Mouse (Mus musculus) thymus, adult 2 months (tissue): ENCODE results near the gene Rnf123. TPM values are rescaled to one million over a fixed set of nuclear protein-coding genes. Genes with fewer than 3 reads are reported as not detected.
A peak's percentile ranks its signal among the peaks of the same experiment; 100 is the strongest.

ENCODE experiments used
- DNase-seq: peaks from one replicate; pipeline ENCODE4 v3.0.0; 2021
- H3K27ac ChIP-seq: fragments of 200-500 bp; 2 replicates; pipeline ENCODE4 v1.5.1; 2012; ENCODE audit warnings: low read length, control low read depth; ENCODE audit not compliant: control insufficient read depth, insufficient read depth
- H3K27me3 ChIP-seq: fragments of 200-500 bp; 2 replicates; pipeline ENCODE4 v1.6.1; 2012; ENCODE audit warnings: mild to moderate bottlenecking, low read length, moderate library complexity, mixed read lengths; ENCODE audit not compliant: control insufficient read depth, insufficient read depth
- H3K36me3 ChIP-seq: fragments of 200-500 bp; 2 replicates; pipeline ENCODE4 v1.6.1; 2012; ENCODE audit warnings: mild to moderate bottlenecking, low read length, moderate library complexity; ENCODE audit not compliant: control insufficient read depth, insufficient read depth
- H3K4me1 ChIP-seq: fragments of 200-500 bp; replicated peaks from 2 replicates; pipeline ENCODE4 v1.6.1; 2012; ENCODE audit warnings: low read length; ENCODE audit not compliant: control insufficient read depth, insufficient read depth
- H3K4me3 ChIP-seq: fragments of 200-500 bp; 2 replicates; pipeline ENCODE4 v1.5.1; 2012; ENCODE audit warnings: mild to moderate bottlenecking, low read length, control low read depth, moderate library complexity; ENCODE audit not compliant: control insufficient read depth, insufficient read depth
- CTCF ChIP-seq: fragments of 200-500 bp; IDR thresholded peaks from 2 replicates; pipeline ENCODE4 v1.5.1; 2012; ENCODE audit warnings: mild to moderate bottlenecking, control low read depth, low read length, moderate library complexity, borderline replicate concordance; ENCODE audit not compliant: control insufficient read depth, poor library complexity, insufficient read depth; ENCODE audit errors: extremely low read depth
- POLR2A ChIP-seq: fragments of 200-500 bp; IDR thresholded peaks from 2 replicates; pipeline ENCODE4 v1.6.1; 2012; ENCODE audit warnings: mild to moderate bottlenecking, low read length, control low read depth, moderate library complexity; ENCODE audit not compliant: control insufficient read depth, poor library complexity, insufficient read depth; ENCODE audit errors: extremely low read depth
- WGBS: fragments of 180-500 bp; shearing (Covaris S2); methylation state at CpG from one replicate; pipeline ENCODE4 v1.1.7; 2018; 5-methylcytosine and 5-hydroxymethylcytosine counted together
- polyA plus RNA-seq: library from polyadenylated mRNA; depleted of rRNA; stranded (reverse); fragments of >200 nt; gene quantifications from 2 replicates; pipeline ENCODE4 v1.2.3, GENCODE M21; 2012; rRNA removed

The Rnf123 gene
- polyA plus RNA-seq, 1 experiment, result 246 TPM

GRCm38 (mm10) chr9:108002778-108003530, 80.2 kb downstream of the Rnf123 start:
- peaks cover 6% of the 10 kb centered on the region for H3K4me1 ChIP-seq
- DNase-seq, result no peak
- TF ChIP-seq POLR2A, result peak; percentile 14; the same call in 1 of the 2 replicates
- no peak for TF ChIP-seq CTCF
- H3K27ac ChIP-seq, result peak overlapping the region; percentile 70
- H3K36me3 ChIP-seq, result no peaks in the 10 kb centered on the region
- H3K4me3 ChIP-seq, result peak overlapping the region; percentile 92
- H3K27me3 ChIP-seq, result no peaks in the 10 kb centered on the region
- WGBS, result under 1% methylated on average over 50 of the region's 50 CpGs

GRCm38 (mm10) chr9:108001922-108002770, 81.0 kb downstream of the Rnf123 start, which contains the start of gene Ip6k1:
Ip6k1 (plus strand) TSS chr9:108002501.
- peak; percentile 77 for TF ChIP-seq POLR2A
- no peak for TF ChIP-seq CTCF
- DNase-seq, result peak; percentile 100
- peak within 1 kb of the TSS; percentile 73 for H3K27ac ChIP-seq
- H3K4me3 ChIP-seq, result peak within 1 kb of the TSS; percentile 92
- no peaks in the 10 kb centered on the region for H3K36me3 ChIP-seq
- peaks cover 6% of the 10 kb centered on the region for H3K4me1 ChIP-seq
- H3K27me3 ChIP-seq, result no peaks in the 10 kb centered on the region
- under 1% methylated on average over 51 of the region's 51 CpGs for WGBS

Other genes with a start within 250 kb of the Rnf123 start
- gene Rbm6, start 210.1 kb downstream of the Rnf123 start, polyA plus RNA-seq, result 29.0 and 32.1 TPM in 2 replicates
- gene Mon1a, start 195.2 kb downstream of the Rnf123 start, polyA plus RNA-seq, result 57.0 and 62.7 TPM in 2 replicates
- 8.5 and 13.0 TPM in 2 replicates for gene Mst1r, start 176.5 kb downstream of the Rnf123 start, polyA plus RNA-seq
- gene Actl11, start 154.9 kb downstream of the Rnf123 start, polyA plus RNA-seq, result 0.11 TPM in 1 of 2 replicates, not detected in the other
- gene Camkv, start 147.7 kb downstream of the Rnf123 start, polyA plus RNA-seq, result 18.7 and 21.0 TPM in 2 replicates
- 9.2 and 15.7 TPM in 2 replicates for gene Traip, start 133.2 kb downstream of the Rnf123 start, polyA plus RNA-seq
- gene Uba7, start 107.8 kb downstream of the Rnf123 start, polyA plus RNA-seq, result 208 and 267 TPM in 2 replicates
- gene Gm20661, start 100.3 kb downstream of the Rnf123 start, polyA plus RNA-seq, result 0.58 and 0.93 TPM in 2 replicates
- 10.5 and 14.8 TPM in 2 replicates for gene Inka1, start 97.5 kb downstream of the Rnf123 start, polyA plus RNA-seq
- gene Cdhr4, start 90.8 kb downstream of the Rnf123 start, polyA plus RNA-seq, result 5.1 and 7.3 TPM in 2 replicates
- gene Gm20662, start 87.0 kb downstream of the Rnf123 start, polyA plus RNA-seq, result 0.60 and 3.2 TPM in 2 replicates
- gene Ip6k1, start 80.8 kb downstream of the Rnf123 start, polyA plus RNA-seq, result 197 and 254 TPM in 2 replicates
- 18.0 and 20.9 TPM in 2 replicates for gene Gmppb, start 34.1 kb downstream of the Rnf123 start, polyA plus RNA-seq
- 4.5 and 4.8 TPM in 2 replicates for gene Amigo3, start 30.2 kb downstream of the Rnf123 start, polyA plus RNA-seq
- 3.3 and 3.5 TPM in 2 replicates for gene Mst1, start 2.9 kb downstream of the Rnf123 start, polyA plus RNA-seq
- 131 and 163 TPM in 2 replicates for gene Apeh, start 11.3 kb upstream of the Rnf123 start, polyA plus RNA-seq
- gene Bsn, start 107.0 kb upstream of the Rnf123 start, polyA plus RNA-seq, result 2.6 and 4.3 TPM in 2 replicates
- gene Dag1, start 180.6 kb upstream of the Rnf123 start, polyA plus RNA-seq, result 25.4 and 27.0 TPM in 2 replicates
- 9.0 and 9.2 TPM in 2 replicates for gene Nicn1, start 207.1 kb upstream of the Rnf123 start, polyA plus RNA-seq
- 3.2 and 4.4 TPM in 2 replicates for gene Amt, start 213.5 kb upstream of the Rnf123 start, polyA plus RNA-seq
- gene Rhoa, start 222.8 kb upstream of the Rnf123 start, polyA plus RNA-seq, result 148 and 178 TPM in 2 replicates
- gene Tcta, start 222.8 kb upstream of the Rnf123 start, polyA plus RNA-seq, result 31.1 and 43.4 TPM in 2 replicates